Mouse (Mus musculus) kidney, postnatal 14 days (tissue): ENCODE results near the gene 4930572O03Rik.
A peak's percentile ranks its signal among the peaks of the same experiment; 100 is the strongest.
"Not testable (repeated sequence)": the region's sequence is repeated elsewhere in the genome, so short reads cannot be mapped to it uniquely, and the experiment has no call there.

Source experiments
- DNase-seq: peaks from one replicate; pipeline ENCODE4 v3.0.0; 2022; ENCODE audit warnings: mixed read lengths

The 4930572O03Rik gene

GRCm38 (mm10) chr5:15656959-15657358, at the start of gene 4930572O03Rik:
Gene 4930572O03Rik (minus strand): TSS chr5:15657059.
- not testable (repeated sequence) for DNase-seq

GRCm38 (mm10) chr5:15702891-15703290, 46.0 kb upstream of the 4930572O03Rik start:
- DNase-seq: peak; percentile 14

GRCm38 (mm10) chr5:15697719-15698118, 40.9 kb upstream of the 4930572O03Rik start:
- DNase-seq: not testable (repeated sequence)

- DNase-seq: not testable (repeated sequence)
Measured at GRCm38 (mm10) chr5:15691849-15692248, 35.0 kb upstream of the 4930572O03Rik start.

GRCm38 (mm10) chr5:15690822-15691221, 34.0 kb upstream of the 4930572O03Rik start:
- DNase-seq: not testable (repeated sequence)

- not testable (repeated sequence) for DNase-seq
Measured at GRCm38 (mm10) chr5:15689659-15690213, 32.9 kb upstream of the 4930572O03Rik start.

- DNase-seq: not testable (repeated sequence)
Measured at GRCm38 (mm10) chr5:15688874-15689658, 32.2 kb upstream of the 4930572O03Rik start.

GRCm38 (mm10) chr5:15681301-15682035, 24.6 kb upstream of the 4930572O03Rik start:
- DNase-seq: peak; percentile 50

- not testable (repeated sequence) for DNase-seq
Measured at GRCm38 (mm10) chr5:15679980-15680949, 23.4 kb upstream of the 4930572O03Rik start.

- not testable (repeated sequence) for DNase-seq
Measured at GRCm38 (mm10) chr5:15678907-15679306, 22.0 kb upstream of the 4930572O03Rik start.

- DNase-seq: not testable (repeated sequence)
Measured at GRCm38 (mm10) chr5:15677750-15678149, 20.9 kb upstream of the 4930572O03Rik start.

- DNase-seq: not testable (repeated sequence)
Measured at GRCm38 (mm10) chr5:15674429-15675244, 17.8 kb upstream of the 4930572O03Rik start.

GRCm38 (mm10) chr5:15673989-15674388, 17.1 kb upstream of the 4930572O03Rik start:
- DNase-seq: not testable (repeated sequence)

GRCm38 (mm10) chr5:15670789-15671188, 13.9 kb upstream of the 4930572O03Rik start:
- DNase-seq: not testable (repeated sequence)

- DNase-seq: not testable (repeated sequence)
Measured at GRCm38 (mm10) chr5:15663847-15664246, 7.0 kb upstream of the 4930572O03Rik start.

- DNase-seq: not testable (repeated sequence)
Measured at GRCm38 (mm10) chr5:15652334-15652733, 4.5 kb downstream of the 4930572O03Rik start.

- not testable (repeated sequence) for DNase-seq
Measured at GRCm38 (mm10) chr5:15645707-15646106, 11.2 kb downstream of the 4930572O03Rik start.

- not testable (repeated sequence) for DNase-seq
Measured at GRCm38 (mm10) chr5:15637637-15638036, 19.2 kb downstream of the 4930572O03Rik start.

- DNase-seq: not testable (repeated sequence)
Measured at GRCm38 (mm10) chr5:15630068-15630467, 26.8 kb downstream of the 4930572O03Rik start.

GRCm38 (mm10) chr5:15628136-15628535, 28.7 kb downstream of the 4930572O03Rik start:
- DNase-seq: not testable (repeated sequence)

- not testable (repeated sequence) for DNase-seq
Measured at GRCm38 (mm10) chr5:15618764-15619163, 38.1 kb downstream of the 4930572O03Rik start, which contains the start of gene Speer4d. Gene Speer4d (plus strand): TSS chr5:15619064.
